Mouse (Mus musculus) heart, postnatal 36 days (tissue): ENCODE results near the gene 1700123O20Rik. TPM values are rescaled to one million over a fixed set of nuclear protein-coding genes. Genes with fewer than 3 reads are reported as not detected.

ENCODE experiments used
- DNase-seq, 2 experiments: peaks; one replicate each; pipeline ENCODE4 v3.0.0; 2021 to 2022
- intact Hi-C: fragments of 180-260 bp; cut with DNase I; formaldehyde crosslinking; loops from one replicate; pipeline ENCODE4 v1.15.1; 2025
- total RNA-seq, 2 experiments: library from RNA; stranded (reverse); gene quantifications; 2 replicates each; pipeline ENCODE4 v1.2.3; 2021

Gene 1700123O20Rik
- total RNA-seq, 2 experiments from 2014 or later = 14.5 to 16.1 TPM

DNA sequence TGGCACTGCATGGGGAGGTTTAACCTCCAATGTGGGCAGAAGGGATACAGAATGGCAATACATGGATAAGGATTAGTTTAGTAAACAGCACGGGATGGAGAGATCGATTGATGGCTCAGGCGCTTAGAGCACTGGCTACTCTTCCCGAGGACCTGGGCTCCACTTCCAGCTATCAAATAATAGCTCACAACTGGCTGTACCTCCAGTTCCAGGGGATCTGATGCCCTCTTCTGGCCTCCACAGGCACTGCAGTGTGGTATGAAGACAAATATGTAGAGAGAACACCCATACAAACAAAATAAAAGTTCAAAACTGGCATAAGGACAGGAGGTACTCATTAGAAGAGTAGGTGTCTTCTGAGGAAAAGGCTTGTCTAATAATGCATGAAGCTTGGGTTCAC, 16.6 kb upstream of the 1700123O20Rik start:
- peak; percentile 43 to 61 for DNase-seq
- intact Hi-C loops = no loop called here

DNA sequence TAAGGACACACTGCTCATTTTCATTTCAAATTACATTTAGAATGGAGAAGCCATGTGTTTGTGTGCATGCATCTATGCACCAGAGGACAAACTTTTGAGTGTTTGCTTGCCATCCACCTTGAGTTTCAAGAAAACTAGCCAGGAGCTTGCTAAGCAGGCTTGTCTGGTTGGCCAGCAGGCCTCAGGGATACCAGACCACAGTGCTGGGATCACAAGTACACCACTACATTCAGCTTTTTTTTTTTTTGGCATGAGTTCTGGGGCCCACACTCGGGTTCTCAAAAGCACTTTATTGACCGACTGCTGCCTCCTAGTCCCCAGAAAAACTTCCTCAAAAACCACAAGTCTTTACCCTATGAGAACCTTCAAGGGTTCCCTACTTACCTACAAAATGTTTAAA, 11.7 kb upstream of the 1700123O20Rik start:
- DNase-seq = no peak
- intact Hi-C loops = no loop called here

DNA sequence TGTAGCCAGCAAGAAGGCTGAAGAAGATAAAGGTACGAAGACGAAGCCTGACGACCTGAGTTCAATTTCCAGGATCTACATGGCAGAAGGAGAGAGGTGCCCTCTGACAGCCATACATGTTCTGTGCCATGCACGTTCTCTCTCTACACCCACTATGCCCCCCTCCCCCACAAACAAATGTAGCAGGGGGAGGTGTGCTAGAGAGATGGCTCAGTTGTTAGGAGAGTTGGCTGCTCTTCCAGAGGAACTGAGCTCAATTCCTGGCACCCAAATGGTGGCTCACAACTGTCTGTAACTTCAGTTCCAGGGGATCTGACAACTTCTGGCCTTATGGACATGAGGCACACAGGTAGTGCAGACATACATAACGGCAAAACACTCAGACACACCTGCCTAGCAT, 9.7 kb upstream of the 1700123O20Rik start:
- no peak for DNase-seq
- intact Hi-C loops = no loop called here

DNA sequence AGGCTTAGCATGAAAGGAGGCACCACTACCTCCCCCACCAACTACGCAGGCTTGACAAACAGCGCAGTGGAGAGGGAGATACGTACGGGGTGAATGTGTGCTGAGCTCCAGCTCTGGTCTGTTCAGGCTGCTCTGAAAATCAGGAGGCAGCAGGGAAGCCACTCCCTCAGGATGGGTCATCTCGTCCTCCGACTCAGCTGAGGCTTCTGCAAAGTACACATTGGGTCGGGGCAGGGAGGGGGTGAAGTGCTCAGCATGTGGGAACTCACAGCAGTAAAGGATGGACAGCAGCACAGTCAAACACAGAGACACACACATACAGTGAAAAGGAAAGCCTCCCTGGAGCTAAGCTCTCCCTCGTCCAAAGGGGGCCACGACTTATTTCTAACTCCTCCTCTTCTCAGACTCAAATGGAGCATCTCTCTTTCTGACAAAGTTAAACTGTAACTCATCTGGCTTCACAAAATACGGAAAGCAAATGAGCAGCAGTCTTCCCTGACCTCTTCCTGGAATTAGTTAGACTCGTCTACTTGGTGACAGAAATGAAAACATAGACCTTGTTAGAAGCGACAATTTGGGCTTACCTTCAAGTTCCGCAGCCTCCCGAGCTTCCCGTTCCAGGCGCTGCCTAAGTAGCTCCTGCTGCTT, 7.2 kb upstream of the 1700123O20Rik start:
- intact Hi-C loops = no loop called here
- DNase-seq = no peak

DNA sequence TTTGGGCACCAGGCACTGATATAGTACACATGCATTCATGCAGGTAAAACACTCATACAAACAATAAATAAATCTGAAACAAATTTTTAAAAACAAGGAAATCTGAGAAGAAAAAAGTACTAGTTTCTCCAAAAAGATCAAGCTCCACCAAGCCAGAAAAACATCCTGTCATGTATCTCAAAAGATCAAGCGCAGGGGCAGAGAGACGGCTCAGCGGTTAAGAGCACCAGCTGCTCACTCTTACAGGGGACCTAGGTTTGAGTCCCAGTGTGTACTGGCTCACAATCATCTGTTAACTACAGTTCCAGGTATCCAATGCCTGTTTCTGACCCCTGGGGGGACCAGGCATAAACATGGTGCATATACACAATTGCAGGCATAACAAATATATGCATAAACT, 3.6 kb upstream of the 1700123O20Rik start:
- DNase-seq = no peak
- intact Hi-C loops = loop anchor here (10.0 kb wide), 1 partner anchor 448 kb away; no protein-coding TSS in a partner anchor

DNA sequence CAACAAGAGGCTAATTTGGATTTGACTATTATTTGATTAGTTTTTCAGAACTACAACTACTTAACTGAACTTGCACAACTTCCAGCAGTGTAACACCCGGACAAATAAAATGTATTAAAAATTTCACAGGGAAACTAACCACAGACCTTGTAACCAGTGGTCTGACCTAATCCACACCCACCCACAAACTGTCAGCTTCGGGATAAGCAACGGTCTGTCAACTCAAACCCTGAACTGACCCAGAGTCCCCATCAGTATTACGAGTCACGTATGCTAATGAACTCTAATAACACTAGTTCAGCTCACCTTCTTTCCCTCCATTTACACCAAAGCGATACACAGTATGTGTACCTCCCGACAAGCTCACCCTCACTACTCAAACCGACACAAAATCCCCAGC, 545 bp upstream of the 1700123O20Rik start:
- intact Hi-C loops = loop anchor here (5.0 to 10.0 kb wide), 2 partner anchors 33 to 451 kb away; no protein-coding TSS in a partner anchor
- DNase-seq = no peak

DNA sequence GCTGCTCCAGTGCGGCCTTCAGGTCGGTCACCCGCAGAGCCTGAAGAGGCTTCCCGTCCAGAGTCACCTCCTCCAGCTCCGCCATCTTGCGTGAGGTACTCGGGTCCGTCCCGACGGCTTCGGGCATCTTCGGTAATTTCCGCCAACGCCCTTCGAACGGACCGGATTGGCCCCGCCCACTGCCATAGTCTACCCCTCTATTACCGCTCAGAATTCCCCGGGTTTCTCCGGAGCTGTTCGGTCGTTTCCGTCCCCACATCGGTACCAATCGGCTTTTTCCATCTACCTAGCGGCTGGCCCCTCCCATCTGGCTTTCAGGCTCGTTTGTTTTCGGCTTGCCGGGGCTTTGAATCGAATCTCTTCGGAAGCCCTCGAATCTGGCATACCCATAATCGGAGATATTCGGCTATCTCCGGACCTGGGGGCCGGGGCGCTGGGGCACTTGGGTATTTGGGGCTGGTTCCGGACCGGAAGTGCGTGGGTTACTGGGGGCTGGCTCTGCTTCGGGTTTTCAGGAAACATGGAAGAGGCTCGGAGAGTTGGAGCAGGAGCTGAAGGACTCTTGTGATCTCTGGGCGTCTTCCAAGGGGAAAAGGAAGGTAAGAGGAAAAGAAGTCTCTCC, 617 bp downstream of the 1700123O20Rik start, which contains the start of gene Acin1:
TSS of gene Acin1 (minus strand) at position 410 of the 622 bp plus-strand sequence.
- intact Hi-C loops = loop anchor here (5.0 to 10.0 kb wide), 2 partner anchors 34 to 452 kb away; no protein-coding TSS in a partner anchor
- DNase-seq = peak; percentile 100

DNA sequence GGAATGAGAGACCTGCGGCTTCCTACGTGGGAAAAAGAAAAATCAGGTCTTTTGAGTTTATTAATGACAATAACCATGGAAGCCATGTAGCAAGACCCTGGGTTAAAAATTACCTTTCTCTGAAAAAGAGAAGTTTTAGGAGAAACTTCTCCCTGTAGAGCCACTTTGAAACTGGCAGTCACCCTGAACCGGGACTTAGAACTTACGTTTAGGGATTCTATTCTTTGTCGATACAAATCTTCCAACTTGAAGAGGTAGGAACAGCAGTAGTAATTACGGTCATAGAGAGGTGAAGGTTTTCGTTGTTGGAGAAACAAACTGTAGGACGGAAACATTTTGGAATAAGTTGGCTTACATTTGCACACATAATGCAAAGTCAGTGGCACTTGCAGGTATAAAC, 1.2 kb downstream of the 1700123O20Rik start:
- intact Hi-C loops = loop anchor here (5.0 to 10.0 kb wide), 2 partner anchors 35 to 452 kb away; no protein-coding TSS in a partner anchor
- no peak for DNase-seq

DNA sequence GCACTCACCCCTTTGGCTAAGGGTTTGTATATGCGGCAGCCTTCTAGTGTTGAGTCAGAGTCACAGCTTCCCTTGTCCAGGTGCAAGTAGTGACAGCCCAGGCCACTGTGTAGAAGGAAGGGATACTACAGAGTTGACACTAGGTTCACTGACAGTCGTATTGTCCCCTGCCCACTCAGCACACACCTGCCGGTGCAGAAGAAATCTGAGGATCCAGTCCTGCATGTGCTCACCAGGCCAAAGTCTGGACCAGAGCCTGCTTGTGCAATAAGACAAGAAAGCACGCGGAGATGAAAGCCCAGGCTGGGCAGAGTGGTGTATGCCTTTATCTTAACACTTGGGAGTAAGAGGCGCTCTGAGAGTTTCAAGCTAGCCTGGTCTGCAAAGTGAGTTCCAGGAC, 9.0 kb downstream of the 1700123O20Rik start:
- intact Hi-C loops = no loop called here
- DNase-seq = no peak

DNA sequence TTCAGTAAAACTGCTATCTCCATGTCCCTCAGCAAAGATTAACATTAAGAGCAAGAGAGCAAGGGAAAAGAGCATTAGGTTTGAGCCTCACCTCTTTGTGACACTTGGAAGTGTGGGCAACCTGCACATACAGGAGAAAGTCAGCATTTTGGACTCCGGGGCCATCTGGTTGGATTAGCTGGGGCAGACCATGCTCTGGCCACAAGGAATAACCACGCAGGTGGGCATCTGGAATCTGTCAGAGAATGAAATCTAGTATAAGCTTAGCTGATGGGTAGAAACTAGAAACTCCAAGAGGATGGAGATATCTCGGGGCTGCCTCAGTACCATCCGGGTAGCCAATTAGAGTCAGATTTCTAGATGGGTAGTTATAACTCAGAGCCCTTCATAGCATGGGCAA, 10.7 kb downstream of the 1700123O20Rik start:
- intact Hi-C loops = no loop called here
- DNase-seq = no peak

DNA sequence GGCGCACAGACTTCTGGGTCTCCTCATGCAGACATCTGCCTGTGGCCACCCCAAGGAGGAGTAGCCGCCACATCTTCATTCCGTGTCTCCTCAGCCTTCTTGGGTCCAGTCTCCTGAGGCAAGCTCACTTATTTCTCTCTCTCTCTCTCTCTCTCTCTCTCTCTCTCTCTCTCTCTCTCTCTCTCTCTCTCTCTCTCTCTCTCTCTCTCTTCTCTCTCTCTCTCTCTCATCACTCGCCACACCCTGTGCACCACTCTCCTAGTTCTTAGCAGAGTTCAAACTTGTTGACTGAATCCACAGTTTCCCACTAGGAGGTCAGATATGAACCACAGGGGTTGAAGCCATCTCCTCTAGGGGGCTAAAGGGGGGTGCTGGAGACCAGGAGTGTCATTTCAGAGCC, 12.7 kb downstream of the 1700123O20Rik start, which contains the start of gene Gm29776:
TSS of gene Gm29776 (minus strand) at position 101 of the 400 bp plus-strand sequence.
- intact Hi-C loops = no loop called here

DNA sequence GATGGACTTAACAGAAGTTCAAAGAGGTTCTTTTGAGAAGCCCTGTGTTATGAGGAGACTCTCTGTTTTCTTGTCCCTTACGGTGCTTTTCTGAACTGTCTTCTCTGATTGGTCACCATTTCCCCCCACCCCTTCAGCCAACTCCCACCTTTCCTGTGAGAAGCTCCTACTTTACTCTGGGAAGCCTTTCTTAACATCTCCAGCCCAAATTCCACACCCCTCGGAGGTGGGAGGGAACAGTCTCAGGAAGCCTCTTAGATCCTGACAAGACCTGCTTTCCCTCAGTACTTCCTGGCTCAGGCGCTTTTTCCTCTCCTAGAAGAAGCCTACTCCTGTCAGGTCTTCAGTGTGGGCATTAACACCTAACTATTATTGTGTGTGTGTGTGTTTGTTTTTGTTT, 13.6 kb downstream of the 1700123O20Rik start:
- intact Hi-C loops = no loop called here
- DNase-seq = no peak

More for the DNA sequence above, 12.7 kb downstream of the 1700123O20Rik start, which contains the start of gene Gm29776:
- DNase-seq = no peak

DNA sequence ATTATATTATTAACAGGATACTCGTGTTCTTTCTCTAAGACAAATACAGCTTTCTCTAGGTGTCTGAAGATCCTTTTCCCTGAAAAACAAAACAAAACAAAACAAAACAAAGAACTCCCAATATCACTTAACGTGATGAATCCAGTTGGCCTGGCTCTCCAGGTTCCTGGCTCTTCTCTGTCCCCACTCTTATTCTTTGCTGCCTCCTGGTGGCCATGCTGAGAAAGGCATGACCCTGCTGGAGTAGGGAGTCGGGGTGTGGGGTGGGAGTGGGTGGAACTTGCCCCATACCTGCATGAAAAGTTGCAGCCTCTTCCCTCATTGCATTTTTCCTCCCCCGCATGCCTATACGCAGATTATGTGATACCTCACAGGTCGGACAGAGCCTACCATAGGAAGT, 15.3 kb downstream of the 1700123O20Rik start:
- intact Hi-C loops = loop anchor here (1.0 to 2.0 kb wide), 2 partner anchors 50 to 130 kb away; no protein-coding TSS in a partner anchor

DNA sequence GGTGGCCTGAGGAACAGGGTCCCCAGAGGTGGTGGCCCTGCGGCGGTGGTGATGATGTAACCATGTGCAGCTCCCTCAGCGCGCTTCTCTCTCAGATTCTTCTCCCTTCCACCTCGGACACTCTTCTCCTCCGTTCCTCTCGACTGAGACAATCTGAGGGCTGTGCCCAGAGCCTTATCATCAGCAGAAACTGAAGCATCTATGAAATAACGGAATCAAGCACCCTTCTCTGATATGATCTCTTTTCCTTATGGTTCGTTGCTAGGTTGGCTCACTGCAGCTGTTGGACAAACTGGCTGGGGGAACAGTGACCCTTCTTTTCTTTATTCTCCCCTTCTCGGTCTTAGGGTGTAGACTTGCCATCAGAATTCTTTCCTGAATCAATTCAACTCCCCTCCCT, 17.2 kb downstream of the 1700123O20Rik start:
- no peak for DNase-seq
- intact Hi-C loops = no loop called here

More for the DNA sequence above, 15.3 kb downstream of the 1700123O20Rik start:
- DNase-seq = peak; percentile 80 to 86

DNA sequence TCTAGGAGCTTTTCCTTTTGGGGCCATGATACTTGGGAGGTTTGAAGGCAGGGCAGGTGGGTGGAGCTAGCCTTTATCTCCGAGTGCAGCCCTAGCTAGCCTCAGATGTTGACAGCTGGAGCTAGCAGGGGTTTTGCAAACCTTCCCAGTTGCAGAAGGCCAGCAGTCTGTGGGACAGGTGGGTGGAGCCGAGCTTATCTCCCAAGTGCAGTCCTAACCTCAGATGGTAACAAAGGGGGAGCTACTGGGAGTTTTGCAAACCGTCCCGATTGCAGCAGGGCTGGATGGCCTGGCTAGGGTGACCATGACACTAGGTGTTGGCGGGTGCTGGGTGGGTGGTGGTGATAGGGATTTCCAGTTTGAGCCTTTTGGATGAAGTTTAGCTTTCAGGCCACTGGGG, 19.8 kb downstream of the 1700123O20Rik start:
- intact Hi-C loops = no loop called here
- no peak for DNase-seq

DNA sequence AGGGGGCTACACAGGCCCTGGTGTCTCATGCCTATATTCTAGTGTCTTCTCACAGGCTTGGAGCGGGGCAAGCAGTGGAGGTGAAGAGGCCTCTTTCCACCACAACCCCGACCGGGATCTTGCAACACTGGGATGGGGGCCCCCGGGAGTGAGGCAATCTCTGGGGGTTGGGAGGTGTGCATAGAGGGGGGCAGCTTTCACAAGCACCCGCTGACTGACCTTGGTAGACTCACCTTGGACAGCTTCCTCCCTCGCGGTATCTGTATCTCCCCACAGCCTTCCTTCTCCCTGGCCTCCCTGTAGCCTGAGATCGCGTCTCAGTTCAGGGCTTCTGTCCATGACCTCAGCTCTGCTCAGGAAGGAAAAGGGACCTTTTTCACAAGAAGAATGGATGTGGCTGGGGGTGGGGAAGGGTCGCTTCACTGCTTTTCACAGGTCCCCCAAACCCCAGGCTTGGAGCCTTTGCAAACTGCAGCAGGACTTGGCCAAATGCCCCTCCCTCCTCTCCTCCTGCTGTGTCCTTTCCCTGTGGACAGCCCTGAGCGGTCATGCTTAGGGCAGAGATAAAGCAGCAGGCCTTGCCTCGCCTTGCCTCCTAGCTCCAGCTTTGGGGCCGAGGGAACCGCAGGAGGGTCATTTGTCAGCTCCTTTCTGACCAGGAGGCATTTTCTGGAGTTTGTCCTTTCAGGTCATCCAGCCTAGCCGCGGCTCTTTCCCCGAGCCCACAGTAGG, 20.7 kb downstream of the 1700123O20Rik start:
- DNase-seq = no peak
- intact Hi-C loops = no loop called here

DNA sequence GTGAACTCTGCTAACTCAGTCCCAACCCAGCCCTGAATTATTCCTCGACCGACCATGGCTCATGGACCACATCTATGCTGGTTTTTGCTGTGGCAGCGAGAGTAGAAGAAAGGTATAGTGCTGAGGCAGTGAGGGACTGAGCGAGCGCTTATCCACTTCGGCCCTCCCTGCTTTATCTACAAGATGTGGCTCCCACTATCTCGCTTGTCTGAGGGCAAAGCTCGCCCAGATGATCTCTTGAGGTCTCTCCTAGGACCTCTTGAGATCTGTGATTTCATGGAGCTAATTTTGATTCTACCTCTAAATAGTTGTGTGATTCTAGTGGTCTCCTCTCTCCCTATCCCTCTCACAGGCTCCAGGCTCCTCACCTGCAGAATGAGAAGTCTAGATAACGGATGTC, 23.0 kb downstream of the 1700123O20Rik start:
- intact Hi-C loops = no loop called here
- no peak for DNase-seq

DNA sequence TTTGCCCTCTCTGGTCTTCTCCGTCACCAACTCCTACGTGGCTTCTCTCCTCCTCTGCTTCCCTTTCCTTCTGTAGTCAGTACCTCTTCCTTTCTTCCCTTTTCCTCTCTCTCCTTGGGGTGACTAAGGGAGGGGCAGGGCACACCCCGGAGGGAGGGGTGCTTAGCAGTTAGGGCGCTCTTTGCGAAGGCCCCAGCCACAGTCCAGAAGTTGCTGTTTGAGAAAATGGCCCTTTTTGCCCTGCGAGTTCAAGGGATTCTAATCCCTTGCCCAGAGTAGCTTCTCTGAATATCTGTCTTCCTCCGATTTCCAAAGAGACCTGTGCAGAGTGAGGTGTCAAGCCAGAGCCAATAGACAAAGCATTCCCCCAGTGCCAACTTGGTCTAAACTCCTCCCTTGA, 26.1 kb downstream of the 1700123O20Rik start, which contains the start of gene Cebpe:
TSS of gene Cebpe (minus strand) at position 101 of the 400 bp plus-strand sequence.
- no peak for DNase-seq
- intact Hi-C loops = no loop called here

DNA sequence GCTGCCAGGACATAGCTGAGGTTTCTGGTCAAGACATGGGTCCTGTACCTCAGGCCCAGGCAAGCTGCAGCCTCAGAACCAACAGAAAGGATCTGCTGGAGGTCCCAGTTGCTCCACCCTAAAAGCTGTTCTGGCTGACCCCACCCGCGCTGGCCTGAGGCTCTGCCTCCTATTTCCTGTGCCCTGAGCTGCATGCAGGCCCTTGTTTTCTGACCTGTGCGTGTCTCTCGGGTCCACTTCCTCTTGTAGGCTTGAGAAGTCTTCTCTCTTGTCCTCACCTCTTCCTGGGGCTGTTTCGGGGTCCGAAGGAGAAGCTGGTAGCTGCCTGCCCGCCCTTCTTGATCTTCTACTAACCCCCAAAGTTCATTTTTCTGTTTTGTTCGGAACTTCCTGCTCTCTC, 26.8 kb downstream of the 1700123O20Rik start:
- DNase-seq = peak in 1 of 2 experiments; percentile 21
- intact Hi-C loops = no loop called here

DNA sequence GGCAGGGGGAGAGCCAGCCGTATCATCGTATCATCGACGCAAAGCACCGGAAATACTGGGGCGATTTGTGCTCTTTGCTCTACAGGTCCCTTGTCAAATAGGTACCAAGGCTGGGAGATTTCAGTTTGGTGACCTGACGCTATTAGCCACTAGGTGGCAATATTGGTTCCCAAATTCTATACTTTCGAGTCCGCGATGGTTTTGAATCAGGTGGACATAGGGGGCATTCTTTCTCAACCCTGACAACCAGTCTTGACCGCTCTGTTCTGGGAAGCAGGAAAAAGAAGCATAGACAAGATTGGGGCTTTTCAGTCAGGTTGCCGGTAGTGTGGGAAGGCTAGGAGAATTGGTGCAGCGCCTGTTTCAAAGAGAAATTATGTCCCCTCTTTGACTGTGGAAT, 28.1 kb downstream of the 1700123O20Rik start:
- peak; percentile 67 to 72 for DNase-seq
- intact Hi-C loops = loop anchor here (1.0 kb wide), 3 partner anchors 72 to 146 kb away; no protein-coding TSS in a partner anchor

DNA sequence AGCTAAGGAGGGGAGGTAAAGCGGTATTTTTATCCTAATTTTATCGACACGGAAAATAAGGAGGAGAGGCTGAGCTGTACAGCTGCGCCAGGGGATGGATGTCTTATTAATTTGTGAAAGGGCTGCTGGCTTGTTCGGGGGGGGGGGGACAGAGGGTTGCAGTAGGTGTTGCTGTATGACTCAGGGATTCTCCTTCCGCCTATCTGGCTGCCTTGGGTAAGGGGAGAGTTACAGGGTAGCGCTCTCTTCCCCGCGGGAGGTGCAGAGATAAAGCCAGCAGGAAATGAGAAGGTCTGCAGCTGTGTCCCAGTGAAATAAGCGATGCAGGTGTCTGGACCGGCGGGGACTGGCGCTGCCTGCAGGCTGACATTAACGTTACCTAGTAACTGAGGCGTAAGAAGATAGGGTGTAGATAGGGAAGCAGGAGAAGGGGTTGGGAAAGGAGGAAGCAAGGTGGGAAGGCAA, 28.6 kb downstream of the 1700123O20Rik start:
- intact Hi-C loops = loop anchor here (1.0 kb wide), 3 partner anchors 72 to 146 kb away; no protein-coding TSS in a partner anchor
- DNase-seq = no peak
